Comparison of ENCODE assay signal across 15 mouse cellular contexts in the genomic region with DNA sequence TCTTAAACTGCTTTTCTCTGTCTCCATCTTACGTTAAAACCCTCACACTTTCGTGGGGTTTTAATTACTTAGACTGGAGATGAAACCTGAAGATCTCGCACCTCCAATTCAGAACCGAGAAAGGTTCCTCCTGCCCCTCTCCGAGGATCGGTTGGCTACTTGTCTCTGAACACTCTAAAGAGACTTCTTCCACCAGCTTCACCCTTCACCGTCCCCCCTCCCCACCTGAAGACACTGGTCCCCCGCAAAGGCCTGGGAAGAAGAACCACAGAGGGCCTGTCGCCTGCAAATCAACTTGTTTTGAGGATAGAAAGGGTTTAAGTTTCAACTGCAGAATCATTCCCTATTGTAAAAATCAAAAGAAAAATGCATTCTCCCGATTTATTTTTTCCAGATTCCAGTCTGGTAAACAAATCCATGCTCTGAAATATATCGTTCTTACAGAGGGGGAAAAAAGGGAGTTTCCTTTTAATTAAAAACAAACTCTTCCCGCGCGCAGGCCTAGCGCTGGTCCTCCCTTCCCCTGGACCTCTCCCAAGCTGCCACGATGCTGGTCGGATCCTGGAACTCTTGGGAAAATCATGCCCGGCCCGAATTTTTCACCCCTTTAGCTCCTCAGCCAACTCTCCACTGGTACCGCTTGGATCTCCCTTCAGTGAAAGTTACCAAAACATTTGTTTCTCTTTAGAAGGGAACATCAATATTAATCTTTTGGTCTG. TPM values are rescaled to one million over a fixed set of nuclear protein-coding genes. Genes with fewer than 3 reads are reported as not detected.
A peak's percentile ranks its signal among the peaks of the same experiment; 100 is the strongest.
DNase-seq lines count a peak whose midpoint lies in the region; ATAC-seq lines count a peak whose summit lies in the region.
"Had no signal": no experiment of that assay in that cellular context is flagged by ENCODE, and none has a peak within 500 bp of the region (broad histone marks: within the 10 kb centered on the region; RNA-seq: fewer than 3 reads in every experiment).

No protein-coding gene starts in this region.

- H3K36me3 ChIP-seq in hindbrain, embryonic 11.5 days (ENCODE audit: control insufficient read depth, insufficient read depth, low read length) = no peaks in the 10 kb centered on the region
- H3K36me3 ChIP-seq in midbrain, embryonic 11.5 days (ENCODE audit: control insufficient read depth, insufficient read depth, low read length) = no peaks in the 10 kb centered on the region; the same call in 1 of the 2 replicates
- H3K36me3 ChIP-seq in neural tube, embryonic 15.5 days = no peaks in the 10 kb centered on the region
- H3K36me3 ChIP-seq: heart, embryonic 15.5 days; limb, embryonic 15.5 days had no signal

- no peak for ATAC-seq in hindbrain, embryonic 11.5 days (ENCODE audit: low FRiP score)
- ATAC-seq in midbrain, embryonic 11.5 days (ENCODE audit: low FRiP score) = no peak
- ATAC-seq in neural tube, embryonic 15.5 days (ENCODE audit: low FRiP score) = no peak
- ATAC-seq: intestine, embryonic 16.5 days; lung, postnatal 0 days had no signal

- peaks cover 43% of the 10 kb centered on the region for H3K27me3 ChIP-seq in hindbrain, embryonic 11.5 days (ENCODE audit: control insufficient read depth, insufficient read depth, low read length)
- peaks cover 65% of the 10 kb centered on the region for H3K27me3 ChIP-seq in midbrain, embryonic 11.5 days (ENCODE audit: control insufficient read depth, insufficient read depth, low read length)
- H3K27me3 ChIP-seq in neural tube, embryonic 15.5 days (replicated peaks) = peaks cover 77% of the 10 kb centered on the region

- H3K4me3 ChIP-seq in hindbrain, embryonic 11.5 days (ENCODE audit: low read depth, low read length) = peak overlapping the region; percentile 61
- H3K4me3 ChIP-seq in midbrain, embryonic 11.5 days (ENCODE audit: low read depth, low read length) = peak overlapping the region; percentile 71
- H3K4me3 ChIP-seq in neural tube, embryonic 15.5 days (replicated peaks) = peak overlapping the region; percentile 8; the same call in 1 of the 2 replicates
- H3K4me3 ChIP-seq: heart, embryonic 15.5 days had no signal

- H3K4me2 ChIP-seq in hindbrain, embryonic 11.5 days (replicated peaks; ENCODE audit: low read depth, low read length) = peak overlapping the region; percentile 62
- H3K4me2 ChIP-seq in midbrain, embryonic 11.5 days = peak overlapping the region; percentile 72
- peak overlapping the region; percentile 25 for H3K4me2 ChIP-seq in neural tube, embryonic 15.5 days
- H3K4me2 ChIP-seq: heart, embryonic 15.5 days; limb, embryonic 15.5 days had no signal

- DNase-seq in right cerebral cortex, postnatal 25 days = peak; percentile 4
- no peak for DNase-seq in right cerebral cortex, postnatal 36 days (ENCODE audit: low spot score in 2 of 2)
- peak; percentile 58 for DNase-seq in hindbrain, embryonic 11.5 days (ENCODE audit: low spot score)
- DNase-seq in midbrain, embryonic 11.5 days (ENCODE audit: low spot score, missing footprints) = peak; percentile 96
- DNase-seq in lung, postnatal 4 days = no peak
- DNase-seq in cerebellum, adult 8-10 months = no peak
- no peak for DNase-seq in adrenal gland, adult 2 months
- DNase-seq: cerebellum, adult 18-20 months; gastrocnemius, postnatal 10 days; layer of hippocampus, adult 9-11 months had no signal

- no peaks in the 10 kb centered on the region for H3K9me3 ChIP-seq in hindbrain, embryonic 11.5 days (ENCODE audit: control insufficient read depth, low read length)
- H3K9me3 ChIP-seq in midbrain, embryonic 11.5 days (ENCODE audit: control insufficient read depth, low read length) = no peaks in the 10 kb centered on the region
- H3K9me3 ChIP-seq in neural tube, embryonic 15.5 days (replicated peaks) = no peaks in the 10 kb centered on the region
- H3K9me3 ChIP-seq: heart, embryonic 15.5 days; limb, embryonic 15.5 days had no signal

- H3K4me1 ChIP-seq in hindbrain, embryonic 11.5 days (replicated peaks; ENCODE audit: control insufficient read depth, insufficient read depth, low read length) = no peaks in the 10 kb centered on the region
- peaks cover 19% of the 10 kb centered on the region for H3K4me1 ChIP-seq in midbrain, embryonic 11.5 days (ENCODE audit: control insufficient read depth, insufficient read depth, low read length)
- H3K4me1 ChIP-seq in neural tube, embryonic 15.5 days = peaks cover 25% of the 10 kb centered on the region

- WGBS in hindbrain, embryonic 11.5 days = 2% methylated on average over 20 of the region's 20 CpGs
- WGBS in midbrain, embryonic 11.5 days = 1% methylated on average over 20 of the region's 20 CpGs
- WGBS in neural tube, embryonic 15.5 days = 6% methylated on average over 20 of the region's 20 CpGs

- H3K9ac ChIP-seq in hindbrain, embryonic 11.5 days (ENCODE audit: low read depth, low read length) = peak overlapping the region; percentile 70
- peak overlapping the region; percentile 85 for H3K9ac ChIP-seq in midbrain, embryonic 11.5 days (ENCODE audit: low read length)
- H3K9ac ChIP-seq in neural tube, embryonic 15.5 days (replicated peaks) = no peak overlapping the region
- H3K9ac ChIP-seq: heart, embryonic 15.5 days; limb, embryonic 15.5 days had no signal

- peak overlapping the region; percentile 93 for H3K27ac ChIP-seq in hindbrain, embryonic 11.5 days (ENCODE audit: low read depth, low read length)
- H3K27ac ChIP-seq in midbrain, embryonic 11.5 days (ENCODE audit: low read depth, low read length) = peak overlapping the region; percentile 91
- H3K27ac ChIP-seq in neural tube, embryonic 15.5 days (replicated peaks) = no peak overlapping the region
- H3K27ac ChIP-seq: heart, embryonic 15.5 days; limb, embryonic 15.5 days had no signal

RNA-seq across cellular contexts. Expression of a gene that starts 4.0 kb away (rescaled TPM):
- polyA plus RNA-seq in hindbrain, embryonic 11.5 days (2014; fragmentation: Nextera tagmentation; extraction: Ambion mirVana) = 48.3 and 49.2 TPM in 2 replicates
- 38.1 and 41.5 TPM in 2 replicates for polyA plus RNA-seq in midbrain, embryonic 11.5 days (2014; fragmentation: Nextera tagmentation; extraction: Ambion mirVana)
- 2.5 and 3.4 TPM in 2 replicates for polyA plus RNA-seq in neural tube, embryonic 15.5 days (2015; fragmentation: Nextera tagmentation; extraction: Ambion mirVana)
- not detected for total RNA-seq in adrenal gland, adult 2 months (2021)
- polyA plus RNA-seq in adrenal gland, adult 2 months (2012; rRNA removed) = not detected in 2 replicates
- polyA plus RNA-seq: intestine, embryonic 16.5 days; lung, postnatal 0 days had no signal

Comparison
In these comparisons a context has a peak if more than half of its experiments do, and no peak if none do; other contexts are left out.
1. DNase-seq: peak in right cerebral cortex, postnatal 25 days (single experiment), hindbrain, embryonic 11.5 days (single experiment) and midbrain, embryonic 11.5 days (single experiment); none in right cerebral cortex, postnatal 36 days (0 of 2), lung, postnatal 4 days (0 of 2), cerebellum, adult 8-10 months (single experiment) and adrenal gland, adult 2 months (single experiment).
2. H3K4me3 ChIP-seq: peak in every context shown above with its lines; median percentile 71 in midbrain, embryonic 11.5 days; 61 in hindbrain, embryonic 11.5 days; 8 in neural tube, embryonic 15.5 days.
3. Peak in every context shown above with its lines, with median percentiles within 50 percentile points of each other: H3K4me2 ChIP-seq.